Mouse (Mus musculus) left cerebral cortex, postnatal 14 days (tissue): Measurements from ENCODE around the gene Rplp0. TPM values are rescaled to one million over a fixed set of nuclear protein-coding genes. Genes with fewer than 3 reads are reported as not detected.
"Not testable (repeated sequence)": the region's sequence is repeated elsewhere in the genome, so short reads cannot be mapped to it uniquely, and the experiment has no call there.

Source experiments
- DNase-seq, 2 experiments: peaks; one replicate each; pipeline ENCODE4 v3.0.0; 2021 to 2022; ENCODE audit warnings: low spot score in 2 of 2, mixed read lengths in 1 of 2
- intact Hi-C: fragments of 180-260 bp; cut with DNase I; formaldehyde crosslinking; loops from one replicate; pipeline ENCODE4 v1.15.1; 2025
- microRNA-seq, 2 experiments: library from miRNA; unstranded; fragments of <30 nt; microRNA quantifications; one replicate each; pipeline ENCODE4 v1.2.0; 2022
- total RNA-seq, 2 experiments: library from RNA; stranded (reverse); gene quantifications; 2 replicates each; pipeline ENCODE4 v1.2.3; 2021

Gene Rplp0
- total RNA-seq, 2 experiments from 2014 or later, result 286 to 303 TPM

DNA sequence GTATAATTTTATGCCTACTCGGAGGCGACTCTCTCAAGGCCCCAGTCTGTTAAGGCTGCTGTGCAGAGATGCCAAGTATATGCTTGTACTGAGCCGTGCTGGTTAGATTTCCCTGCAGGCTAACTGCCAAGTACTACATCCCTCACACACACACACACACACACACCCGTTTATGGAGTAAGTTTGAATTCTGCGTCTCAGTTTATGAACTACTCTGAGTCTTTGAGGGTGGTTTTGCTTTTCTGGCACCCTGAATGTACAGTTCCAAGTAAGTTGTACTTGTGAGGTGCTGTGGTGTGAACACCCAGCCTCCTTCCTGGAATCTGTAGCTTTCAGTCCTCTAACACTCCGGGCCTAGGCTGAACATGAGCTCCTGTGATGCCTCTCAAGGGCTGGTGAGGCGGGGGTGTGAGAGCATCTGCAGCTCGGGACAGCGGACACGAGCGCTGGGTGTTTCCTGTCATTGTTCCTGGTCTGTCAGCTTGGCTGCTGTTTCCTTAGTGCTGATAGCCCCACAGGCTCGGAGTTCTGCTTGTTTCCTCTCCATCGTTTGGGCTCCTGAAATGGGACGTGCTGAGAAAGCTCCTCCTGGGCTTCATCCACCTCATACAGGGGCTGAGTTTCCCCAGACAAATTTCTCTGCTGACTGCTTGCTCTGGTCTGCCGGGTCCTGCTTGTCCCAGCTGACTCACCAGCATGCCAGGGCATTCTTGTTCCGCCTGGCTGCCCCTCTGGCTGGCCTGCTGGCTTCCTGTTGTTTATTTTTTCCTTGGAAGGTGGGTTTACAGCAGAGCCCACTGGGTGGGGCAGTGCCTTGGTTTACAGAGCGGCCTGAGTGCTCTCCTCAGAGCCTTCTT, 13.6 kb downstream of the Rplp0 start:
- intact Hi-C loops, result no loop called here
- DNase-seq, result peak; percentile 50 to 71

DNA sequence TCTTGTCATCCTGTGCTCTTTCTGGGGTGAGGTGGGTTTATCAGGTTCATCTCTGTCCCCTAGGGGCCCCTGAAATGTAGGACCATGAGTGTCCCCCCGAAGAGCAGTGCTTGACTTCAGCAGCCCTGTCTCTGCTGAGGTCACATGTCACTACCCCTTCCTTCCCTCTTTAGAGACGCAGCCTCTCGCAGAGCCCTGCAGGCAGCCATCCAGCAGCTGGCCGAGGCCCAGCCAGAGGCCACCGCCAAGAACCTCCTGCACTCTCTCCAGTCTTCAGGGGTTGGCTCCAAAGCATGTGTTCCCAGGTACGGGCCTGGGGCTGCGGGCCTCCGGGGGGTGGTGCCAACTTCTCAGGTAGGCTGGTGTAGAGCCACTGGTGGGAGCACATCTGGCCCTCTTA, 15.7 kb downstream of the Rplp0 start:
- intact Hi-C loops, result no loop called here
- peak in 1 of 2 experiments; percentile 48 for DNase-seq

DNA sequence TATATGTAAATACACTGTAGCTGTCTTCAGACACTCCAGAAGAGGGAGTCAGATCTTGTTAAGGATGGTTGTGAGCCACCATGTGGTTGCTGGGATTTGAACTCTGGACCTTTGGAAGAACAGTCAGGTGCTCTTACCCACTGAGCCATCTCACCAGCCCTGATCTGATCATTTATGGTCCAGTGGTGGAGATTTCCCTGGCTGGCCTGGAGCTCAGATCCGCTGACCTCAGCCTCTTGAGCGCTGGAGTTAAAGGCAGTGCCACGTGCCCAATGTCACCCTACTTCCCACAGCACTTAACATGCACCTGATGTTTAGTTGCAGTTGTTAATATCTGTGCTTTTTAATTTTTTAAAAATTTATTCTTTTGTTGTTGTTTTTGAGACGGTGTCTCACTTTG, 18.4 kb downstream of the Rplp0 start:
- DNase-seq, intact Hi-C loops: not testable (repeated sequence)

DNA sequence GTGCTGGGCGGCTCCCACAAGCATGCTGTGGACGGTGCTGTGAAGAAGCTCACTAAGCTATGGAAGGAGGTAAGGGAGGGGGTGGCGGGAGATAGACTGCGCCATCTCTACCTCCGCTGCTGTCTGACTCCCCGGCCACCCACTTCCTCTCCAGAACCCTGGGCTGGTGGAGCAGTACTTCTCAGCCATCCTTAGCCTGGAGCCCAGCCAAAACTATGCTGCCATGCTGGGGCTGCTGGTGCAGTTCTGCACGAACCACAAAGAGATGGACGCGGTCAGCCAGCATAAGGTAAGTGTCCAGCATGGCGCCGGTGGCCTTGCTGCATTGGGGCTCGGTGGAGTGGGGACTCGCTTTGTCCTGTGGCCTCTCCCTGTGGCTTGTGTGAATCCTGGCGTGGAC, 19.7 kb downstream of the Rplp0 start:
- intact Hi-C loops, result no loop called here
- no peak for DNase-seq

DNA sequence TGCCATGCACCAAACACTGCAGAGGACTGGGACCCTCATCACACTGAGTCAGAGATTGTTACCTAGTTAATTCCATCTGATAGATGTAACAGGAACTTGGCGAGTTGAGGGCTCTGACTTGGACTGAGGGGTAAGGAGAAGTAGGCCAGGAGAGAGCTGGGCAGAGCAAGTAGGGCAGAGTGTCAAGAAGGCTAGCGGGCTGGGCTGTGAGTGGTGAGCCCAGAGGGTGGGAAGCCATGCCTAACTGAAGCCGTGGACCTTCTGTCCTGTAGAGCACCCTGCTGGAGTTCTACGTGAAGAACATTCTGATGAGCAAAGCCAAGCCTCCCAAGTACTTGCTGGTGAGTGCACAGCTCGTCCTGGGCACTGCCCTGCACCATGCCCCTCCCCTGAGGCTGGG, 20.1 kb downstream of the Rplp0 start:
- intact Hi-C loops, result no loop called here
- peak in 1 of 2 experiments; percentile 14 for DNase-seq

DNA sequence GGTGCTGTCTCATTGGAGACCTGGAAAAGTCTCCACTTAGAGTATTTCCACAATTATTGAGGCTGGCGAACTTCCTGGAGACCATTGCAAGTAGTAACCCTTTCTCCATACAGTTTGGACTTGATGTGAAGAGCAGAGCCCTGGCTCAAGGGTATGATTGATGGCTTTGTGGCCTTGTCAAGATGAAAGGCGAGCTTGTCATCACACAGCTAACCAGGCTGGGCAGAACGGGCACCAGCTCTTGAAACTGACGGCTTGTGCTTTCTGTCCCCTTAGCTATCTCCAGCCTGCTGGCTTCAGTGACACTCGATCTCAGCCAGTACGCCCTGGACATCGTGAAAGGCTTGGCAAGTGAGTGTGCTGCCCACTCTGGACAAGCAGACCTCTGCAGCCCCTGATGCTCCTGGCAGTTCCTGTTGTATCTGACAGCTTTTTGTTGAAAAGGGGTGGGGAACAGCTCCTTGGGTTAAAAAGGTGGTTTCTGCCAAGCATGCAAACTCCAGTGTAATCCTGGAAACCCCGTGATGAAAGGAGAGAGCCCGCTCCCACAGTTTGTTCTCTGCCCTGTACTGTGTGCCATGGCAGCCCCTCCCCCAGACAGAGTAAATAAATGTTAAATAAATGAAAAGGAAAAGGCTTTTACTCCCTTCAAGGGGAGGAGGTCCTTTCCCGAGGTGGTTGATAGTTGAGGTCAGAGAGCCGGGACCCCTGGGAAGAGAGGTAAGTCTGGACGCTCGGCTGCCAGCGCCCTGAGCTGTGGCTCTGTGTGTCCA, 21.1 kb downstream of the Rplp0 start:
- no peak for DNase-seq
- intact Hi-C loops, result no loop called here

DNA sequence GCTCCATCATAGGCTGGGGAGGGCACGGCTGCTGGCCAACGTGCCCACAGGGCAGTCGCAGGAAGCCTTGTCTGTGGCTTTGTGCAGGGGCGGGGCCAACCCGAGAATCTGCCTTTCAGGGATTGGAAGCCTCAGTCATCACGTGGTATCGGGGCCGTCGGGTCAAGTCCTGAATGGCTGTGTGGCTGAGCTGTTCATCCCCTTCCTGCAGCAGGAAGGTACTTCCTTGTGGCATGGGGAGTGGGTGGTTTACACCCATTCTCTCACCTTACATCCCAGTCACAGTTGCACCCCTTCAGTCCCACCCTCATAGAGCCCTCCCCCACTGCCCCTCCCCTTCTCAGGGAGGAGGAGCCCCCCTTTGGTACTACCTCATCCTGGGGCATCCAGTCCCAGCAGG, 22.4 kb downstream of the Rplp0 start:
- intact Hi-C loops, result no loop called here

DNA sequence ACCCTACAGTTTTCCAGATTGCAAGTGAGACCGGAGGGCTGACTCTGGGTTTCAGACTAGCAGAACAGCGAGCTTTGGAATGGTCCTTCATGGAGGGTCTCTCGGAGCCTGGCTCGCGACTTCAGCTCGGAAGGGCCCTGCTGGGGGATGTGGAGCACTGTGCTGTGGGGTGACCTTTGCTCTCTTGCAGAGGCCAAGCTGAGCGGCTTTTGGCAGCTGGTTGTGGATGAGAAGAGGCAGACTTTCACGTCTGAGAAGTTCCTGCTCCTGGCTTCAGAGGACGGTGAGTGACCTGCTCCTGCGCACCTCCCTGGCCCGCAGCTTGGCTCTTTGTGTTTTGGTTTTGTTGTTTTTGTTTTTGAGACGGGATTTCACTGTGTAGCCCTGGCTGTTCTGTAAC, 26.3 kb downstream of the Rplp0 start:
- intact Hi-C loops, result no loop called here
- no peak for DNase-seq

More for the DNA sequence above, 22.4 kb downstream of the Rplp0 start:
- no peak for DNase-seq

DNA sequence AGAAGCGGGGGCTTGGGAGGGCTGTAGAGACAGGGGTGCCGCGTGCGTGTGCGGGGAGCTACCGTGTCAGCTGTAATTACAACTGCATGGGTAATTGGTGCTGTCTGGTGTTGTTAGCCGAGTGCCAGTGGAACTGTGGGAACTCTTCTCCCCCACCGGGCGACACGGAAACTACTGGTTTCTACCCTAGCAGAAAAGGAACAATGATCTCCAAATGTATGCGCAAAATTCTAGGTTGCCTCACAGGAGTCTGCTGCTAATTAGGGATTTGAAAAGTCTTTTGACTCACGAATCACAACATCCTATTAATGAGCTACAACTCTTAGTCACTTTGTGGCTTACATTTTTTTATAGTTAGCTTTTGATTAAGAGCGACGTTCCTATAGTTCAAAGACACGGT, 26.9 kb downstream of the Rplp0 start:
- intact Hi-C loops, result no loop called here
- DNase-seq, result peak in 1 of 2 experiments; percentile 56

DNA sequence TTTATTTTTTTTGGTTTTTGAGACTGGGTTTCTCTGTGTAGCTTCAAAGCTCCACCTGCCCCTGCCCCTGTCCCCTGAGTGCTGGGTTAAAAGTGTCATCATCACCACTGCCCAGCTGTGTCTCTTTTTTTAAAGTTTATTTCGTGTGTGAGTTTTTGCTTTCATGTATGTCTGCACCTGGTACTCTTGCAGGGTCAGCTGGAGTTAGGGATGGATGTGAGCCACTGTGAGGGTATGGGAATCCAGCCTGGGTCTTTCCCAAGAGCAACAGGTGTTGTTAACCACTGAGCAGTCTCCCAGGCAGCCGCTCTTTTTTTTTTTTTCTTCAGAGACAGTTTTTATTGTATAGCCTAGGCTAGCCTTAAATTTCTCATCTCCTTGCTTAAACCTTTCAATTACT, 27.5 kb downstream of the Rplp0 start:
- intact Hi-C loops, result no loop called here
- DNase-seq, result no peak

DNA sequence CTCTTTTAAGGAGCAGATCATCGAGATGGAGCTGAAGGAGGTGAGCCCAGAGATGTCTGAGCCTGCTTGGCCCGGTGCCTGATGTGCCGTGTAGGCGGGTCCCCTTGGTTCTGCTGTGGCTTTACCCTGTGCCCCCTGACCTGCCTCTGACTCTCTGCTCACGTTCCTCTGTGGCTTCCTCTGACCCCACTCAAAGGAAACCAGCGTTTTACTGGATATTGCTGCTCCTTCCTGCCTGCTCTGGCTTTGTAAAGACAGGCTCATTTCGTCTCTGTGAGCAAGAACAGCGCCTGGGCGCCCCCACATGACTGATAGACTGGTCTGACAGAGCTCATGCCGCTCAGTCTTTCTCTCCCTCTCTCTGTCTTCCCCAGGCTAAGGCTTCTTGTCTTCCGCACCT, 31.8 kb downstream of the Rplp0 start:
- intact Hi-C loops, result no loop called here
- DNase-seq, result no peak

DNA sequence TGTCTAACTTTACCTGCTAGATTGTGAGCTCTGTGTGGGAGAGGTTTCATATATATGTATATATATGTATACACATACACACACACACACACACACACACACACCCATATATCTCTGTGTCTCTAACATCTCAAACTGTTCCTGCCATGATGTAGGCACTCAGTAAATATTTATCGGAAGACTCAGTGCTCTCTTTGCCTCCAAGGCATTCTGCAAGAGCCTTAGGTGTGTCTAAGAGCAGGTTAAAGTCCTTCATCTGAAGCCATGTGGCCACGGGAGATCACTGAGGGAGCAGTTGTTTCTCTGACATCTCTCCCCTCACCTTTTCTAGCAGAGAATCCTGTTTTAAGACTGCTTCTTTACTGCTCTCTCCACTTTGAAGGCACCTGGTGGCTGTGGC, 32.2 kb downstream of the Rplp0 start:
- no peak for DNase-seq
- intact Hi-C loops, result no loop called here

DNA sequence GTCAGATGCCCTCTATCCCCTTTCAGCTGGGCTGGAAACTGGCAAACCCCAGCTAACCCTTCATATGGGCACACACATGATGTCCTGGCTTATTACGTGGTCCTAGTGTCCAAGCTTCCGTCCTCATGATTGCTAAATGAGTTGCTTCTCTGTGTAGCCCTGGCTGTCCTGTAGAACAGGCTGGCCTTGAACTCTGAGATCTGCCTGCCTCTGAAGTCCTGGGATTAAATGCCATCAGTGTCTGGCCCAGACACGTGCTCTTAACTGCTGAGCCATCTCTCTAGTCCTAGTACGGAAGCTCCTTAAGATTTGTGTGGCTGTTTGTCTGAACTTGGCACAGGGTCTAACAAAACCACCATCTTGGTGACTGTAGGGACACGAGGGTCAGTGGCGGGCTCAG, 44.3 kb downstream of the Rplp0 start:
- DNase-seq, result no peak
- intact Hi-C loops, result no loop called here

DNA sequence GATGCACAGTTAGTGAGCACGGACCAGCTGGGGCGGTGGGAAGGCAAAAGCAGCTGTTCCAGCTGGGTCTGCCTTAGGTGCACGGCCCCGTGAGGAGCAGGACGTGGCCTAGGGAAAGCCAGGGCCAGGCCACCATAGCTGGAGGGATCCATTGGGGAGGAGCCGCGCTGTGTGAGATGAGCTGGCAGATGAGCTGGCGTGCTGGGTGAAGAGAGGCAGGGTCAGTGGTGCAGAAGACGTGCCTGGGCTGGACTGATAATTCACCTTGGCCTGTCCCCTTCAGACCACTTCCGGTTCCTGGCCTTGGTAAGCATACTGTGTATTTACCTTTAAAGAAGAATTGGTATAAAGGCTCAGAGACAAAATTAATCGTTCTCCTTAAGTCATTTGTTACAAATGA, 52.3 kb downstream of the Rplp0 start:
- intact Hi-C loops, result no loop called here
- DNase-seq, result no peak

Small RNAs within 50 kb of the gene (microRNA-seq; reads per million reads assigned to microRNA genes)
- gene Mir7029, result 0 to 0.34 reads per million in 2 experiments

Other genes with a start within 250 kb of the Rplp0 start
- gene Srsf9, start 232.3 kb upstream of the Rplp0 start, total RNA-seq, result 10 to 100 TPM; 73.4 to 75.5 TPM
- gene Gatc, start 218.3 kb upstream of the Rplp0 start, total RNA-seq, result 10 to 100 TPM; 22.4 to 23.3 TPM
- 10 to 100 TPM; 28.2 to 32.4 TPM for gene Triap1, start 218.2 kb upstream of the Rplp0 start, total RNA-seq
- gene Cox6a1, start 210.5 kb upstream of the Rplp0 start, total RNA-seq, result 100 to 1,000 TPM; 838 to 857 TPM
- gene Msi1, start 129.9 kb upstream of the Rplp0 start, total RNA-seq, result 10 to 100 TPM; 45.4 to 54.0 TPM
- gene Pla2g1b, start 93.2 kb upstream of the Rplp0 start, total RNA-seq, result not detected
- 10 to 100 TPM; 27.4 to 27.7 TPM for gene Sirt4, start 74.7 kb upstream of the Rplp0 start, total RNA-seq
- gene Pxn, start 52.8 kb upstream of the Rplp0 start, total RNA-seq, result 10 to 100 TPM; 20.8 to 22.1 TPM
- 10 to 100 TPM; 64.0 to 69.7 TPM for gene Gcn1l1, start 5.8 kb downstream of the Rplp0 start, total RNA-seq
- gene Rab35, start 72.4 kb downstream of the Rplp0 start, total RNA-seq, result 10 to 100 TPM; 85.5 to 86.3 TPM
- gene Bicdl1, start 172.2 kb downstream of the Rplp0 start, total RNA-seq, result 100 to 1,000 TPM; 118 to 125 TPM